Comparison of ENCODE assay signal across 24 mouse cellular contexts in the genomic region with DNA sequence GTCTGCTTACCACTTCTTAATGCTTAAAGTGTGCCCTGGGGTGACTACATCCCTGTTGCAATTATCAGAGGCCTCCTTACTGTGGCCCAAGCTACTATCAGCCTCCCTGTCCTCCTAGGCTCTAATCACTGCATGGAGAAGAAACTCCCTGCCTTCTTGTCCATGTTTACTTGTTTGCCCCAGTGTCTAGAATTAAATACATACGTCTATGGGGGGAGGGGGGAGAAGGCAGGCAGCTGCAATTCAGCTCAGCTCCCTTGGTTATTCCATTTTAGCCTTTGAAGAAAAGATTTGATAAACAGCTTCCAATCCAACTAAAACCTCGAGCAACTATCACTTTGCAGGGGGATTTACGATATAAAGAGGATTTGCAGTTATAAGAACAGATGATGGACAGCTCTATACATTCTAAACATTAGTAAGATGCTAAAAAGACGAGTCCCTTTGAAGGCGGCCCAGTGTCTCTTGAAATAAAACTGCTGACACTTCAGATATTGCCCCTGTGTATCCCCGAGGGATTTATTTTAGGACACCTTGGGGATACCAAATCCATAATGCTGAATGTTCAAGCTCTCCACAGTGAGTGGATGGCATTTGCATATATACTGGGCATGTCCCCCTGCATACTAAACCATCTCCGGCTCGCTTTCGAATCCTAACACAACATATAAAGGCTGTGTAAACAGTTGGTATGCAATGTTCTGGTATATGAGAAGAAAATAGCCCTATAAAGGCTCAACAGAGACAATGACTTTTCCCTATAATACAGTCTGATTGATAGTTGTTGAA.
A peak's percentile ranks its signal among the peaks of the same experiment; 100 is the strongest.
DNase-seq lines count a peak whose midpoint lies in the region; ATAC-seq and TF ChIP-seq lines count a peak whose summit lies in the region.
"Had no signal": no experiment of that assay in that cellular context is flagged by ENCODE, and none has a peak within 500 bp of the region (broad histone marks: within the 10 kb centered on the region; RNA-seq: fewer than 3 reads in every experiment).

No protein-coding gene starts in this region.

- no peak for TF ChIP-seq POLR2A in brain, embryonic 14.5 days (IDR thresholded peaks at IDR 0.05; ENCODE audit: borderline replicate concordance, extremely low read depth, insufficient read depth, insufficient read length, poor library complexity, severe bottlenecking)

- peak overlapping the region; percentile 32; the same call in 1 of the 2 replicates for H3K27ac ChIP-seq in hindbrain, embryonic 14.5 days
- H3K27ac ChIP-seq in hindbrain, embryonic 11.5 days (ENCODE audit: low read depth, low read length), result no peak overlapping the region
- peak overlapping the region; percentile 45; the same call in 1 of the 2 replicates for H3K27ac ChIP-seq in midbrain, embryonic 13.5 days
- no peak overlapping the region for H3K27ac ChIP-seq in midbrain, embryonic 11.5 days (ENCODE audit: low read depth, low read length)
- H3K27ac ChIP-seq in neural tube, embryonic 15.5 days (replicated peaks), result 0 out of 2 replicates have a peak overlapping the region, but pooled peaks have one; percentile 7
- H3K27ac ChIP-seq: embryonic facial prominence, embryonic 15.5 days; forebrain, embryonic 10.5 days; heart, embryonic 13.5 days had no signal

- H3K27me3 ChIP-seq in hindbrain, embryonic 14.5 days (ENCODE audit: control insufficient read depth, insufficient read depth, low read length), result no peaks in the 10 kb centered on the region
- H3K27me3 ChIP-seq in hindbrain, embryonic 11.5 days (ENCODE audit: control insufficient read depth, insufficient read depth, low read length), result no peaks in the 10 kb centered on the region
- H3K27me3 ChIP-seq in midbrain, embryonic 13.5 days, result no peaks in the 10 kb centered on the region
- no peaks in the 10 kb centered on the region for H3K27me3 ChIP-seq in midbrain, embryonic 11.5 days (ENCODE audit: control insufficient read depth, insufficient read depth, low read length)
- no peaks in the 10 kb centered on the region for H3K27me3 ChIP-seq in neural tube, embryonic 15.5 days (replicated peaks)
- H3K27me3 ChIP-seq: embryonic facial prominence, embryonic 15.5 days; heart, embryonic 13.5 days had no signal

- H3K4me3 ChIP-seq in hindbrain, embryonic 14.5 days (replicated peaks; ENCODE audit: low read length), result no peak overlapping the region
- no peak overlapping the region for H3K4me3 ChIP-seq in hindbrain, embryonic 11.5 days (ENCODE audit: low read depth, low read length)
- H3K4me3 ChIP-seq in midbrain, embryonic 13.5 days (replicated peaks), result no peak overlapping the region
- H3K4me3 ChIP-seq in midbrain, embryonic 11.5 days (ENCODE audit: low read depth, low read length), result no peak overlapping the region
- H3K4me3 ChIP-seq in neural tube, embryonic 15.5 days (replicated peaks), result no peak overlapping the region
- H3K4me3 ChIP-seq: embryonic facial prominence, embryonic 15.5 days; erythroblast, embryonic 14.5 days; forebrain, embryonic 10.5 days; heart, embryonic 13.5 days had no signal

- H3K36me3 ChIP-seq in hindbrain, embryonic 14.5 days (replicated peaks; ENCODE audit: control insufficient read depth, insufficient read depth), result no peaks in the 10 kb centered on the region
- no peaks in the 10 kb centered on the region for H3K36me3 ChIP-seq in hindbrain, embryonic 11.5 days (ENCODE audit: control insufficient read depth, insufficient read depth, low read length)
- H3K36me3 ChIP-seq in midbrain, embryonic 13.5 days, result no peaks in the 10 kb centered on the region
- H3K36me3 ChIP-seq in midbrain, embryonic 11.5 days (ENCODE audit: control insufficient read depth, insufficient read depth, low read length), result no peaks in the 10 kb centered on the region
- no peaks in the 10 kb centered on the region for H3K36me3 ChIP-seq in neural tube, embryonic 15.5 days
- H3K36me3 ChIP-seq: embryonic facial prominence, embryonic 15.5 days; forebrain, embryonic 10.5 days; G1E; heart, embryonic 13.5 days had no signal

- no peak overlapping the region for H3K9ac ChIP-seq in hindbrain, embryonic 14.5 days
- no peak overlapping the region for H3K9ac ChIP-seq in hindbrain, embryonic 11.5 days (ENCODE audit: low read depth, low read length)
- H3K9ac ChIP-seq in midbrain, embryonic 13.5 days (replicated peaks), result no peak overlapping the region
- H3K9ac ChIP-seq in midbrain, embryonic 11.5 days (ENCODE audit: low read length), result no peak overlapping the region
- no peak overlapping the region for H3K9ac ChIP-seq in neural tube, embryonic 15.5 days (replicated peaks)
- H3K9ac ChIP-seq: embryonic facial prominence, embryonic 15.5 days; heart, embryonic 13.5 days had no signal

- no peak for TF ChIP-seq CTCF in brain, embryonic 14.5 days (IDR thresholded peaks at IDR 0.05; ENCODE audit: borderline replicate concordance, extremely low read depth, insufficient read depth, insufficient read length)

- 69% methylated on average over 9 of the region's 9 CpGs for whole genome bisulfite sequencing in hindbrain, embryonic 14.5 days
- 81% methylated on average over 9 of the region's 9 CpGs for WGBS in hindbrain, embryonic 11.5 days
- WGBS in midbrain, embryonic 13.5 days, result 42% methylated on average over 9 of the region's 9 CpGs
- WGBS in midbrain, embryonic 11.5 days, result 71% methylated on average over 9 of the region's 9 CpGs
- 70% methylated on average over 9 of the region's 9 CpGs for WGBS in neural tube, embryonic 15.5 days

- no peak overlapping the region for H3K4me2 ChIP-seq in hindbrain, embryonic 14.5 days (replicated peaks)
- H3K4me2 ChIP-seq in hindbrain, embryonic 11.5 days (replicated peaks; ENCODE audit: low read depth, low read length), result no peak overlapping the region
- no peak overlapping the region for H3K4me2 ChIP-seq in midbrain, embryonic 13.5 days (replicated peaks)
- H3K4me2 ChIP-seq in midbrain, embryonic 11.5 days, result no peak overlapping the region
- no peak overlapping the region for H3K4me2 ChIP-seq in neural tube, embryonic 15.5 days
- H3K4me2 ChIP-seq: embryonic facial prominence, embryonic 15.5 days; heart, embryonic 13.5 days had no signal

- H3K4me1 ChIP-seq in hindbrain, embryonic 14.5 days (replicated peaks; ENCODE audit: control insufficient read depth, insufficient read depth, low read length), result peaks cover 7% of the 10 kb centered on the region; the same call in 1 of the 2 replicates
- H3K4me1 ChIP-seq in hindbrain, embryonic 11.5 days (replicated peaks; ENCODE audit: control insufficient read depth, insufficient read depth, low read length), result no peaks in the 10 kb centered on the region
- H3K4me1 ChIP-seq in midbrain, embryonic 13.5 days (replicated peaks), result peaks cover 14% of the 10 kb centered on the region
- H3K4me1 ChIP-seq in midbrain, embryonic 11.5 days (ENCODE audit: control insufficient read depth, insufficient read depth, low read length), result peaks cover 7% of the 10 kb centered on the region; the same call in 1 of the 2 replicates
- H3K4me1 ChIP-seq in neural tube, embryonic 15.5 days, result peaks cover 7% of the 10 kb centered on the region

- DNase-seq in hindbrain, embryonic 14.5 days (ENCODE audit: low spot score), result no peak
- no peak for DNase-seq in hindbrain, embryonic 11.5 days (ENCODE audit: low spot score)
- no peak for DNase-seq in midbrain, embryonic 11.5 days (ENCODE audit: low spot score, missing footprints)
- DNase-seq in brain, embryonic 14.5 days (ENCODE audit: low read depth), result peak; percentile 45
- DNase-seq in thymus, postnatal 14 days, result no peak
- DNase-seq: adrenal gland, adult 8-10 months; adrenal gland, postnatal 36 days; B cell, adult 2 months; cerebellum, adult 11 months; cerebellum, adult 8-10 months; cerebellum, postnatal 14 days; embryo, embryonic 11 days; gastrocnemius, postnatal 36 days; heart, adult 11 months; heart, postnatal 36 days had no signal

- H3K9me3 ChIP-seq in hindbrain, embryonic 14.5 days (ENCODE audit: control insufficient read depth, low read length), result no peaks in the 10 kb centered on the region; the same call in 1 of the 2 replicates
- H3K9me3 ChIP-seq in hindbrain, embryonic 11.5 days (ENCODE audit: control insufficient read depth, low read length), result no peaks in the 10 kb centered on the region
- H3K9me3 ChIP-seq in midbrain, embryonic 13.5 days, result peaks cover 2% of the 10 kb centered on the region
- peaks cover 3% of the 10 kb centered on the region; the same call in 1 of the 2 replicates for H3K9me3 ChIP-seq in midbrain, embryonic 11.5 days (ENCODE audit: control insufficient read depth, low read length)
- H3K9me3 ChIP-seq in neural tube, embryonic 15.5 days (replicated peaks), result no peaks in the 10 kb centered on the region
- H3K9me3 ChIP-seq: embryonic facial prominence, embryonic 15.5 days had no signal

- no peak for ATAC-seq in hindbrain, embryonic 14.5 days (ENCODE audit: low FRiP score)
- ATAC-seq in hindbrain, embryonic 11.5 days (ENCODE audit: low FRiP score), result no peak
- ATAC-seq in midbrain, embryonic 13.5 days, result peak; percentile 67
- ATAC-seq in midbrain, embryonic 11.5 days (ENCODE audit: low FRiP score), result no peak
- ATAC-seq in neural tube, embryonic 15.5 days (ENCODE audit: low FRiP score), result no peak; the same call in 1 of the 2 replicates
- ATAC-seq: CD4-positive, CD25-positive, alpha-beta regulatory T cell, adult 4 months; forebrain, embryonic 14.5 days had no signal

Comparison
In these comparisons a context has a peak if more than half of its experiments do, and no peak if none do; other contexts are left out.
1. H3K27ac ChIP-seq: peak in hindbrain, embryonic 14.5 days (single experiment), midbrain, embryonic 13.5 days (single experiment) and neural tube, embryonic 15.5 days (single experiment); none in hindbrain, embryonic 11.5 days (single experiment) and midbrain, embryonic 11.5 days (single experiment).